Mouse (Mus musculus) liver, embryonic 16.5 days (tissue): Measurements from ENCODE around the gene Syt2. TPM values are rescaled to one million over a fixed set of nuclear protein-coding genes. Genes with fewer than 3 reads are reported as not detected.

Experiments
- ATAC-seq: fragments of 200-750 bp; cut with Nextera tagmentation; 2 replicates; pipeline ENCODE4 v1.8.0; 2017; ENCODE audit warnings: low read depth, mild to moderate bottlenecking, moderate number of reproducible peaks, moderate library complexity
- H3K27ac ChIP-seq: fragments of 300-500 bp; sonication (generic); 2 replicates; pipeline ENCODE4 v1.5.1; 2014; ENCODE audit warnings: mild to moderate bottlenecking, low read length
- H3K27me3 ChIP-seq: fragments of 300-500 bp; sonication (generic); 2 replicates; pipeline ENCODE4 v1.6.1; 2014; ENCODE audit warnings: low read depth, low read length, mixed read lengths; ENCODE audit not compliant: control insufficient read depth, insufficient read depth
- H3K36me3 ChIP-seq: fragments of 300-500 bp; sonication (generic); 2 replicates; pipeline ENCODE4 v1.6.1; 2014; ENCODE audit warnings: mild to moderate bottlenecking; ENCODE audit not compliant: control insufficient read depth, insufficient read depth
- H3K4me1 ChIP-seq: fragments of 300-500 bp; sonication (generic); 2 replicates; pipeline ENCODE4 v1.6.1; 2014; ENCODE audit warnings: low read depth, low read length, mixed read lengths; ENCODE audit not compliant: control insufficient read depth
- H3K4me2 ChIP-seq: fragments of 300-500 bp; sonication (generic); 2 replicates; pipeline ENCODE4 v1.6.1; 2014; ENCODE audit warnings: low read depth, low read length, mixed read lengths
- H3K4me3 ChIP-seq: fragments of 300-500 bp; sonication (generic); 2 replicates; pipeline ENCODE4 v1.5.1; 2014; ENCODE audit warnings: low read depth, mild to moderate bottlenecking, low read length
- H3K9ac ChIP-seq: fragments of 300-500 bp; sonication (generic); 2 replicates; pipeline ENCODE4 v1.6.1; 2014; ENCODE audit warnings: low read depth, low read length
- H3K9me3 ChIP-seq: fragments of 300-500 bp; sonication (generic); replicated peaks from 2 replicates; pipeline ENCODE4 v1.6.1; 2016; ENCODE audit warnings: low read length; ENCODE audit not compliant: control insufficient read depth
- WGBS: fragments of 180-500 bp; shearing (Covaris S2); extraction: QIAGEN DNeasy Blood & Tissue Kit; methylation state at CpG from one replicate; pipeline ENCODE4 v1.1.7; 2014; ENCODE audit not compliant: insufficient replicate concordance; 5-methylcytosine and 5-hydroxymethylcytosine counted together
- polyA plus RNA-seq: library from polyadenylated mRNA; unstranded; fragments of >200 nt; fragmentation: Nextera tagmentation; extraction: Ambion mirVana; gene quantifications from 2 replicates; pipeline ENCODE4 v1.2.1, GENCODE M21; 2015

The Syt2 gene
- polyA plus RNA-seq, 1 experiment from 2014 or later, result 0.04 TPM

GRCm38 (mm10) chr1:134752447-134752846 lies 106.0 kb downstream of the Syt2 start:
- no peak for ATAC-seq

GRCm38 (mm10) chr1:134753751-134754630 lies 107.5 kb downstream of the Syt2 start:
- ATAC-seq, result no peak
- Histone ChIP-seq H3K4me1 (no peaks in the 10 kb centered on the region), H3K4me2 (no peak overlapping the region)

More at GRCm38 (mm10) chr1:134752447-134752846, 106.0 kb downstream of the Syt2 start:
- no peak overlapping the region for H3K4me2 ChIP-seq
- H3K9ac ChIP-seq, result no peak overlapping the region
- WGBS, result 65% methylated on average over 5 of the region's 5 CpGs
- no peaks in the 10 kb centered on the region for H3K9me3 ChIP-seq
- no peak overlapping the region for H3K4me3 ChIP-seq
- peaks cover 2% of the 10 kb centered on the region for H3K4me1 ChIP-seq
- H3K27ac ChIP-seq, result no peak overlapping the region
- no peaks in the 10 kb centered on the region for H3K27me3 ChIP-seq
- no peaks in the 10 kb centered on the region for H3K36me3 ChIP-seq

GRCm38 (mm10) chr1:134754818-134755217 lies 108.3 kb downstream of the Syt2 start:
- H3K27ac ChIP-seq, result no peak overlapping the region
- WGBS, result 70% methylated on average over 10 of the region's 10 CpGs
- ATAC-seq, result no peak
- H3K36me3 ChIP-seq, result no peaks in the 10 kb centered on the region
- no peaks in the 10 kb centered on the region for H3K9me3 ChIP-seq
- H3K4me3 ChIP-seq, result no peak overlapping the region
- no peak overlapping the region for H3K4me2 ChIP-seq
- no peak overlapping the region for H3K9ac ChIP-seq
- no peaks in the 10 kb centered on the region for H3K4me1 ChIP-seq
- no peaks in the 10 kb centered on the region for H3K27me3 ChIP-seq

More at GRCm38 (mm10) chr1:134753751-134754630, 107.5 kb downstream of the Syt2 start:
- 58% methylated on average over 13 of the region's 13 CpGs for WGBS
- Histone ChIP-seq H3K36me3 (no peaks in the 10 kb centered on the region), H3K9ac (no peak overlapping the region), H3K27ac (no peak overlapping the region), H3K27me3 (no peaks in the 10 kb centered on the region), H3K9me3 (no peaks in the 10 kb centered on the region), H3K4me3 (no peak overlapping the region)

GRCm38 (mm10) chr1:134755548-134756189 lies 109.2 kb downstream of the Syt2 start:
- Histone ChIP-seq H3K9ac (no peak overlapping the region), H3K27me3 (no peaks in the 10 kb centered on the region), H3K9me3 (no peaks in the 10 kb centered on the region), H3K4me2 (no peak overlapping the region), H3K36me3 (no peaks in the 10 kb centered on the region), H3K4me1 (no peaks in the 10 kb centered on the region), H3K27ac (no peak overlapping the region), H3K4me3 (no peak overlapping the region)
- no peak for ATAC-seq
- 64% methylated on average over 13 of the region's 13 CpGs for WGBS

- Histone ChIP-seq H3K4me2 (no peak overlapping the region), H3K27me3 (no peaks in the 10 kb centered on the region), H3K4me3 (no peak overlapping the region), H3K36me3 (no peaks in the 10 kb centered on the region), H3K4me1 (no peaks in the 10 kb centered on the region), H3K9ac (no peak overlapping the region), H3K27ac (no peak overlapping the region), H3K9me3 (no peaks in the 10 kb centered on the region)
- 65% methylated on average over 10 of the region's 10 CpGs for WGBS
- ATAC-seq, result no peak
Observed at GRCm38 (mm10) chr1:134756190-134756873, 109.9 kb downstream of the Syt2 start.

- no peaks in the 10 kb centered on the region for H3K27me3 ChIP-seq
- no peak for ATAC-seq
Observed at GRCm38 (mm10) chr1:134757230-134757629, 110.8 kb downstream of the Syt2 start.

GRCm38 (mm10) chr1:134759133-134759532 lies 112.7 kb downstream of the Syt2 start:
- Histone ChIP-seq H3K27ac (no peak overlapping the region), H3K4me2 (no peak overlapping the region), H3K27me3 (no peaks in the 10 kb centered on the region), H3K9me3 (no peaks in the 10 kb centered on the region), H3K4me3 (no peak overlapping the region), H3K36me3 (no peaks in the 10 kb centered on the region), H3K4me1 (no peaks in the 10 kb centered on the region), H3K9ac (no peak overlapping the region)
- whole genome bisulfite sequencing, result 82% methylated on average over 6 of the region's 6 CpGs
- ATAC-seq, result no peak

More at GRCm38 (mm10) chr1:134757230-134757629, 110.8 kb downstream of the Syt2 start:
- Histone ChIP-seq H3K9ac (no peak overlapping the region), H3K4me3 (no peak overlapping the region), H3K4me1 (no peaks in the 10 kb centered on the region), H3K9me3 (no peaks in the 10 kb centered on the region), H3K27ac (no peak overlapping the region), H3K4me2 (no peak overlapping the region), H3K36me3 (no peaks in the 10 kb centered on the region)
- 76% methylated on average over 3 of the region's 3 CpGs for WGBS

- no peak overlapping the region for H3K27ac ChIP-seq
- H3K36me3 ChIP-seq, result no peaks in the 10 kb centered on the region
- no peaks in the 10 kb centered on the region for H3K9me3 ChIP-seq
- no peaks in the 10 kb centered on the region for H3K27me3 ChIP-seq
- no peaks in the 10 kb centered on the region; the same call in 1 of the 2 replicates for H3K4me1 ChIP-seq
- 72% methylated on average over 5 of the region's 5 CpGs for WGBS
- H3K4me2 ChIP-seq, result no peak overlapping the region
- no peak overlapping the region for H3K9ac ChIP-seq
- ATAC-seq, result no peak
- no peak overlapping the region for H3K4me3 ChIP-seq
Observed at GRCm38 (mm10) chr1:134760642-134761041, 114.2 kb downstream of the Syt2 start.
